Comparison of ENCODE assay signal across 12 mouse cellular contexts in genomic region chr4:86310806-86311730, GRCm38 (mm10).
DNase-seq lines count a peak whose midpoint lies in the region; ATAC-seq lines count a peak whose summit lies in the region.
"Had no signal": no experiment of that assay in that cellular context is flagged by ENCODE, and none has a peak within 500 bp of the region (broad histone marks: within the 10 kb centered on the region; RNA-seq: fewer than 3 reads in every experiment).

No protein-coding gene starts in this region.

- no peaks in the 10 kb centered on the region for H3K4me1 ChIP-seq in kidney, embryonic 15.5 days

- WGBS in kidney, embryonic 15.5 days = 70% methylated on average over 7 of the region's 7 CpGs

- ATAC-seq in kidney, embryonic 15.5 days (replicated peaks; ENCODE audit: low FRiP score) = no peak
- ATAC-seq in inflammation-experienced regulatory T-cells, adult 6 months = no peak
- ATAC-seq: intestine, embryonic 16.5 days had no signal

- no peak overlapping the region for H3K4me2 ChIP-seq in kidney, embryonic 15.5 days

- H3K36me3 ChIP-seq in kidney, embryonic 15.5 days = no peaks in the 10 kb centered on the region

- H3K4me3 ChIP-seq in kidney, embryonic 15.5 days (replicated peaks) = no peak overlapping the region

- H3K9me3 ChIP-seq in kidney, embryonic 15.5 days (replicated peaks) = no peaks in the 10 kb centered on the region

- intact Hi-C loops in heart, postnatal 10 days (cut with DNase I) = loop anchor here (5.0 kb wide), 1 partner anchor 81 kb away; no protein-coding TSS in a partner anchor

- no peak overlapping the region for H3K27ac ChIP-seq in kidney, embryonic 15.5 days

- H3K9ac ChIP-seq in kidney, embryonic 15.5 days = no peak overlapping the region

- DNase-seq in kidney, adult 11 months = peak; percentile 35
- DNase-seq in adrenal gland, postnatal 25 days = peak; percentile 3
- DNase-seq in heart, postnatal 10 days = peak; percentile 60 to 67
- DNase-seq in lung, postnatal 14 days = peak; percentile 27
- no peak for DNase-seq in spleen, postnatal 4 days (ENCODE audit: low spot score in 2 of 2)
- DNase-seq in urinary bladder, adult 2 months (ENCODE audit: low spot score) = no peak
- DNase-seq: cerebellum, adult 18-20 months; right cerebral cortex, postnatal 25 days; thymus, adult 18-20 months had no signal

- no peaks in the 10 kb centered on the region for H3K27me3 ChIP-seq in kidney, embryonic 15.5 days

Comparison
In these comparisons a context has a peak if more than half of its experiments do, and no peak if none do; other contexts are left out.
1. DNase-seq: peak in kidney, adult 11 months (single experiment), adrenal gland, postnatal 25 days (single experiment), heart, postnatal 10 days (2 of 2) and lung, postnatal 14 days (single experiment); none in spleen, postnatal 4 days (0 of 2) and urinary bladder, adult 2 months (single experiment).